Mouse (Mus musculus): ENCODE measurements around the gene Obscn.

The Obscn gene

GRCm38 (mm10) chr11:58983691-58984341 lies 152.4 kb downstream of the Obscn start:
- no peak for DNase-seq (ENCODE audit: low read depth, low spot score)

GRCm38 (mm10) chr11:58982471-58983097 lies 153.6 kb downstream of the Obscn start:
- DNase-seq (ENCODE audit: low read depth, low spot score): no peak

- no peak for DNase-seq (ENCODE audit: low read depth, low spot score)
These were observed 154.4 kb downstream of the Obscn start for GRCm38 (mm10) chr11:58981541-58982447.

- no peak for DNase-seq (ENCODE audit: low read depth, low spot score)
These were observed 155.7 kb downstream of the Obscn start for GRCm38 (mm10) chr11:58980381-58980990.

- DNase-seq (ENCODE audit: low read depth, low spot score): no peak
These were observed 156.5 kb downstream of the Obscn start for GRCm38 (mm10) chr11:58979661-58980060.

- DNase-seq (ENCODE audit: low read depth, low spot score): no peak
These were observed 157.0 kb downstream of the Obscn start for GRCm38 (mm10) chr11:58979183-58979582.

GRCm38 (mm10) chr11:58978706-58979030 lies 157.5 kb downstream of the Obscn start:
- DNase-seq (ENCODE audit: low read depth, low spot score): no peak

GRCm38 (mm10) chr11:58978027-58978705 lies 158.0 kb downstream of the Obscn start, which contains the start of gene Trim11:
Gene Trim11 (plus strand): TSS chr11:58978093.
- DNase-seq (ENCODE audit: low read depth, low spot score): peak; percentile 51

GRCm38 (mm10) chr11:58977607-58978026 lies 158.6 kb downstream of the Obscn start:
- DNase-seq (ENCODE audit: low read depth, low spot score): no peak

GRCm38 (mm10) chr11:58977150-58977549 lies 159.1 kb downstream of the Obscn start:
- no peak for DNase-seq (ENCODE audit: low read depth, low spot score)

- no peak for DNase-seq (ENCODE audit: low read depth, low spot score)
These were observed 161.8 kb downstream of the Obscn start for GRCm38 (mm10) chr11:58974414-58974813.

- DNase-seq (ENCODE audit: low read depth, low spot score): no peak
These were observed 164.4 kb downstream of the Obscn start for GRCm38 (mm10) chr11:58971796-58972195.

- DNase-seq (ENCODE audit: low read depth, low spot score): no peak
These were observed 165.2 kb downstream of the Obscn start for GRCm38 (mm10) chr11:58970831-58971530.

GRCm38 (mm10) chr11:58969659-58970058 lies 166.5 kb downstream of the Obscn start:
- no peak for DNase-seq (ENCODE audit: low read depth, low spot score)

GRCm38 (mm10) chr11:58969027-58969426 lies 167.2 kb downstream of the Obscn start:
- DNase-seq (ENCODE audit: low read depth, low spot score): no peak

GRCm38 (mm10) chr11:58968551-58968950 lies 167.7 kb downstream of the Obscn start:
- no peak for DNase-seq (ENCODE audit: low read depth, low spot score)

- no peak for DNase-seq (ENCODE audit: low read depth, low spot score)
These were observed 168.9 kb downstream of the Obscn start for GRCm38 (mm10) chr11:58967346-58967745.

GRCm38 (mm10) chr11:58965001-58965760 lies 171.0 kb downstream of the Obscn start:
- DNase-seq (ENCODE audit: low read depth, low spot score): no peak

- DNase-seq (ENCODE audit: low read depth, low spot score): no peak
These were observed 172.0 kb downstream of the Obscn start for GRCm38 (mm10) chr11:58964216-58964615.

- DNase-seq (ENCODE audit: low read depth, low spot score): no peak
These were observed 172.7 kb downstream of the Obscn start for GRCm38 (mm10) chr11:58963543-58963942.

All from retina, adult 2 months (tissue).